Mouse (Mus musculus): Measurements from ENCODE around the gene Rab33b. TPM values are rescaled to one million over a fixed set of nuclear protein-coding genes. Genes with fewer than 3 reads are reported as not detected.

Rab33b gene
- polyA plus RNA-seq, 1 experiment = 12.3 TPM

DNA sequence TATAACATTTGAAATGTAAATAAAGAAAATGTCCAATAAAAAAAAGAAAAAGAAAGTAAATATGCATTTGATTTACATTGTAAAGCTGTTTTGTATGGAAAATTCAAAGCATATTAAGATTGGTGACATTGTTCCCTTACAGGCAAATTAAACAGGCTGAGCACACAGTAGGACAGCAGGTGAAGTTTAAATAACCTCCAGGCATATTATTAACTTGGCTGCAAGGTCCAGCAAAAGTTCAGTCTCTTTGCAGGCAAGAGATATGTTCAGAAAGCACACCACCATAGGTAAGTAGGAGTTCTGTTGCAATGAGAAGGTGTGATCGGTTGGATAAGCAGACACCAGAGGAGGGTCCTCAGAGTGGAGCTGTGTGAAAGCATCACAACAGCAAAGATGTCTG, 14.3 kb downstream of the Rab33b start:
- TF ChIP-seq POLR2A (IDR thresholded peaks at IDR 0.05; ENCODE audit: borderline replicate concordance, control insufficient read depth, low read depth, low read length) (no peak), CTCF (IDR thresholded peaks at IDR 0.05; ENCODE audit: control insufficient read depth, insufficient read depth, low read length) (no peak)
- no peak overlapping the region for H3K27ac ChIP-seq (ENCODE audit: control insufficient read depth, insufficient read depth, low read depth, low read length, poor library complexity)

GRCm38 (mm10) chr3:51498659-51499058, 14.9 kb downstream of the Rab33b start:
- H3K4me1 ChIP-seq (ENCODE audit: control insufficient read depth, insufficient read depth, low read length) = no peaks in the 10 kb centered on the region
- WGBS = 71% methylated on average over 5 of the region's 5 CpGs
- no peak overlapping the region for H3K27ac ChIP-seq (ENCODE audit: control insufficient read depth, insufficient read depth, low read depth, low read length, poor library complexity)
- no peak overlapping the region for H3K4me3 ChIP-seq (replicated peaks; ENCODE audit: control insufficient read depth, low read depth, low read length)
- TF ChIP-seq CTCF (IDR thresholded peaks at IDR 0.05; ENCODE audit: control insufficient read depth, insufficient read depth, low read length) (no peak), POLR2A (IDR thresholded peaks at IDR 0.05; ENCODE audit: borderline replicate concordance, control insufficient read depth, low read depth, low read length) (no peak)

More for the DNA sequence above, 14.3 kb downstream of the Rab33b start:
- 76% methylated on average over 1 of the region's 1 CpGs for WGBS
- Histone ChIP-seq H3K4me1 (ENCODE audit: control insufficient read depth, insufficient read depth, low read length) (no peaks in the 10 kb centered on the region), H3K4me3 (replicated peaks; ENCODE audit: control insufficient read depth, low read depth, low read length) (no peak overlapping the region)

DNA sequence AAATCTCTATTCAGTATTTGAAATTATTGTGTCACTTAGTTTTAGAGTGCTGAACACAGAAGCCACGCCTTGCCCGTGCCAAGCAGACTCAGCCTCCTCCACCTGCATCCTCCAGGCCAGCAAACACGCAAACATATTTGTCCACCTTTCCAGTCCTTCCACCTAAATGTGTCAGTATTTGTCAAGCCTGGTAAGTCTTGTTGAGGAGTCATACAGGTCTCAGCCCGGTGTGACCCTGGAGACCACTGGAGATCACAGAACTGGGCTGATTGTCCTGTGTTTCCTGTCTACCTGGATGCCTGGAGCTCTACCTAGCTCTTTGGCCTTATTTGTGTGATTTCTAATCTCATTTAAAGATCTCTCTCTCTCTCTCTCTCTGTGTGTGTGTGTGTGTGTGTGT, 16.2 kb downstream of the Rab33b start:
- WGBS = 82% methylated on average over 4 of the region's 4 CpGs
- no peak for TF ChIP-seq CTCF (IDR thresholded peaks at IDR 0.05; ENCODE audit: control insufficient read depth, insufficient read depth, low read length)
- TF ChIP-seq POLR2A (IDR thresholded peaks at IDR 0.05; ENCODE audit: borderline replicate concordance, control insufficient read depth, low read depth, low read length) = no peak
- H3K4me3 ChIP-seq (replicated peaks; ENCODE audit: control insufficient read depth, low read depth, low read length) = no peak overlapping the region
- no peak overlapping the region for H3K27ac ChIP-seq (ENCODE audit: control insufficient read depth, insufficient read depth, low read depth, low read length, poor library complexity)
- no peaks in the 10 kb centered on the region for H3K4me1 ChIP-seq (ENCODE audit: control insufficient read depth, insufficient read depth, low read length)

GRCm38 (mm10) chr3:51504385-51504952, 20.7 kb downstream of the Rab33b start:
- H3K4me1 ChIP-seq (ENCODE audit: control insufficient read depth, insufficient read depth, low read length) = no peaks in the 10 kb centered on the region
- H3K4me3 ChIP-seq (replicated peaks; ENCODE audit: control insufficient read depth, low read depth, low read length) = no peak overlapping the region
- H3K27ac ChIP-seq (ENCODE audit: control insufficient read depth, insufficient read depth, low read depth, low read length, poor library complexity) = no peak overlapping the region
- 83% methylated on average over 11 of the region's 11 CpGs for WGBS
- no peak for TF ChIP-seq POLR2A (IDR thresholded peaks at IDR 0.05; ENCODE audit: borderline replicate concordance, control insufficient read depth, low read depth, low read length)
- TF ChIP-seq CTCF (IDR thresholded peaks at IDR 0.05; ENCODE audit: control insufficient read depth, insufficient read depth, low read length) = no peak

DNA sequence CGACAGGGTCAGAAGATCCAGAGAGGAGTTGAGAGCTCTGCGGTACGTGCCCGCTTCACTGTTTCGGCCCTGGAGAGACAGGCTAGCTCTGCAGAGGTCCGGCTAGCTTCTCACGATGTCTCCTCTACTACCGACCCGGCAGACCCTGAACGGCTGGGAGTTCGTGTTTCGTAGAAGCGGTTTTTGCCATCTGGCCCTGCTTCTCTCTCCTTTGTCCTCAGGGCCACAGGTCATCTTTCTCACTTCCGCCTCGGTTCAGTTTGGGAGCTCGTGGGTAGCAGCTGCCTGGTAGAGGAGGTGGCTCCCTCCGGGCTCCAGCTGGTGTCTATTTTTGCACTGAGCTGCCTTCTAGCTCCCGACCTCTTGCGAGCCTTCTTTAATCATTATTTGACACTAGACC, 21.7 kb downstream of the Rab33b start:
- no peak overlapping the region for H3K4me3 ChIP-seq (replicated peaks; ENCODE audit: control insufficient read depth, low read depth, low read length)
- no peaks in the 10 kb centered on the region for H3K4me1 ChIP-seq (ENCODE audit: control insufficient read depth, insufficient read depth, low read length)
- WGBS = 85% methylated on average over 19 of the region's 19 CpGs
- TF ChIP-seq POLR2A (IDR thresholded peaks at IDR 0.05; ENCODE audit: borderline replicate concordance, control insufficient read depth, low read depth, low read length) (no peak), CTCF (IDR thresholded peaks at IDR 0.05; ENCODE audit: control insufficient read depth, insufficient read depth, low read length) (no peak)
- H3K27ac ChIP-seq (ENCODE audit: control insufficient read depth, insufficient read depth, low read depth, low read length, poor library complexity) = 0 out of 2 replicates have a peak overlapping the region, but pooled peaks have one; percentile 4

DNA sequence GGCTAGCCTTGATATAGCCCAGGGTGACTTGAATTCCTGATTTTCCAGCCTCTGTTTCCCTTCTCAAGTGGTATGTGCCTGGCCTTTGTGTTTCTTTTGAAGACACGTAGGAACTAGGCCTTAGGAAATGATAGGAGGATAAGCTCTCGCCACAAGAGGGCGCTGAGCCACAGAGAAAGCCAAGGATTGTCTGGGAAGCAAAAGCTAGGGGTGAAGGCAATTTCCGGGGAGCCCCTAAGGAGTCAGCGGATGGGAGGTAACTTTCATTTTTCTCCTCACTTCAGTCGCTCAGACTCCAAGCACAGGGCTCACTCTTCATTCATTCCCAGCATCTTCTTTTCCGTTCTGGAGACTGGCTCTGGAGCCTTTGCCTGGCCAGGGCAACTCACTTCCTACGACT, 27.2 kb downstream of the Rab33b start:
- no peak overlapping the region for H3K27ac ChIP-seq (ENCODE audit: control insufficient read depth, insufficient read depth, low read depth, low read length, poor library complexity)
- H3K4me1 ChIP-seq (ENCODE audit: control insufficient read depth, insufficient read depth, low read length) = no peaks in the 10 kb centered on the region
- 8% methylated on average over 8 of the region's 8 CpGs for WGBS
- TF ChIP-seq POLR2A (IDR thresholded peaks at IDR 0.05; ENCODE audit: borderline replicate concordance, control insufficient read depth, low read depth, low read length) (no peak), CTCF (IDR thresholded peaks at IDR 0.05; ENCODE audit: control insufficient read depth, insufficient read depth, low read length) (peak; percentile 80)
- peak overlapping the region; percentile 10 for H3K4me3 ChIP-seq (replicated peaks; ENCODE audit: control insufficient read depth, low read depth, low read length)

- WGBS = 88% methylated on average over 5 of the region's 5 CpGs
- no peak overlapping the region for H3K27ac ChIP-seq (ENCODE audit: control insufficient read depth, insufficient read depth, low read depth, low read length, poor library complexity)
- H3K4me1 ChIP-seq (ENCODE audit: control insufficient read depth, insufficient read depth, low read length) = no peaks in the 10 kb centered on the region
- H3K4me3 ChIP-seq (replicated peaks; ENCODE audit: control insufficient read depth, low read depth, low read length) = no peak overlapping the region
- TF ChIP-seq POLR2A (IDR thresholded peaks at IDR 0.05; ENCODE audit: borderline replicate concordance, control insufficient read depth, low read depth, low read length) (no peak), CTCF (IDR thresholded peaks at IDR 0.05; ENCODE audit: control insufficient read depth, insufficient read depth, low read length) (no peak)
Observed at GRCm38 (mm10) chr3:51511983-51512382, 28.3 kb downstream of the Rab33b start.

GRCm38 (mm10) chr3:51517467-51517866, 33.7 kb downstream of the Rab33b start:
- peak overlapping the region; percentile 49; the same call in 1 of the 2 replicates for H3K27ac ChIP-seq (ENCODE audit: control insufficient read depth, insufficient read depth, low read depth, low read length, poor library complexity)
- 64% methylated on average over 4 of the region's 4 CpGs for WGBS
- H3K4me1 ChIP-seq (ENCODE audit: control insufficient read depth, insufficient read depth, low read length) = peaks cover 3% of the 10 kb centered on the region; the same call in 1 of the 2 replicates
- TF ChIP-seq CTCF (IDR thresholded peaks at IDR 0.05; ENCODE audit: control insufficient read depth, insufficient read depth, low read length) (no peak), POLR2A (IDR thresholded peaks at IDR 0.05; ENCODE audit: borderline replicate concordance, control insufficient read depth, low read depth, low read length) (no peak)
- H3K4me3 ChIP-seq (replicated peaks; ENCODE audit: control insufficient read depth, low read depth, low read length) = no peak overlapping the region
